8 mouse cellular contexts compared by ENCODE assay signal in genomic region chr7:16207496-16207895, GRCm38 (mm10). TPM values are rescaled to one million over a fixed set of nuclear protein-coding genes. Genes with fewer than 3 reads are reported as not detected.
A peak's percentile ranks its signal among the peaks of the same experiment; 100 is the strongest.
DNase-seq lines count a peak whose midpoint lies in the region; ATAC-seq and TF ChIP-seq lines count a peak whose summit lies in the region.

No protein-coding gene starts in this region.

- 75% methylated on average over 10 of the region's 10 CpGs for WGBS in liver, embryonic 13.5 days (ENCODE audit: insufficient replicate concordance)
- 83% methylated on average over 10 of the region's 10 CpGs for WGBS in heart, postnatal 0 days

- H3K4me2 ChIP-seq in liver, embryonic 13.5 days = no peak overlapping the region
- no peak overlapping the region for H3K4me2 ChIP-seq in heart, postnatal 0 days (ENCODE audit: low read depth, low read length)

- peaks cover 62% of the 10 kb centered on the region for H3K36me3 ChIP-seq in liver, embryonic 13.5 days
- H3K36me3 ChIP-seq in heart, postnatal 0 days (replicated peaks; ENCODE audit: control insufficient read depth, insufficient read depth, low read length) = peaks cover 58% of the 10 kb centered on the region

- H3K27ac ChIP-seq in liver, embryonic 13.5 days = no peak overlapping the region; the same call in 1 of the 2 replicates
- peak overlapping the region; percentile 15; the same call in 1 of the 2 replicates for H3K27ac ChIP-seq in heart, postnatal 0 days (ENCODE audit: low read depth)

- no peak for DNase-seq in liver, embryonic 13.5 days
- DNase-seq in liver = no peak
- peak; percentile 19 for DNase-seq in T-cell, adult 2 months (ENCODE audit: low spot score)
- DNase-seq in heart, postnatal 0 days (ENCODE audit: low spot score) = no peak
- DNase-seq in lung, postnatal 4 days = peak; percentile 59
- no peak for DNase-seq in B cell, adult 2 months
- no peak for DNase-seq in ovary, postnatal 36 days (ENCODE audit: low spot score)
- no peak for DNase-seq in ovary, adult 18-20 months (ENCODE audit: low spot score)

- H3K9me3 ChIP-seq in liver, embryonic 13.5 days (replicated peaks) = no peaks in the 10 kb centered on the region
- no peaks in the 10 kb centered on the region for H3K9me3 ChIP-seq in heart, postnatal 0 days (replicated peaks; ENCODE audit: control insufficient read depth, low read length)

- no peak for TF ChIP-seq CTCF in heart, postnatal 0 days (IDR thresholded peaks at IDR 0.05; ENCODE audit: low read depth)

- no peaks in the 10 kb centered on the region; the same call in 1 of the 2 replicates for H3K4me1 ChIP-seq in liver, embryonic 13.5 days (replicated peaks)
- no peaks in the 10 kb centered on the region for H3K4me1 ChIP-seq in heart, postnatal 0 days (ENCODE audit: control insufficient read depth, insufficient read depth)

- no peaks in the 10 kb centered on the region for H3K27me3 ChIP-seq in liver, embryonic 13.5 days
- H3K27me3 ChIP-seq in heart, postnatal 0 days (ENCODE audit: control insufficient read depth, insufficient read depth, low read length) = no peaks in the 10 kb centered on the region

- ATAC-seq in liver, embryonic 13.5 days (ENCODE audit: low read depth) = peak; percentile 34; the same call in 1 of the 2 replicates
- ATAC-seq in heart, postnatal 0 days (ENCODE audit: insufficient read depth, low read depth) = no peak

- H3K9ac ChIP-seq in liver, embryonic 13.5 days = no peak overlapping the region
- no peak overlapping the region for H3K9ac ChIP-seq in heart, postnatal 0 days (replicated peaks; ENCODE audit: low read depth, low read length)

- no peak overlapping the region for H3K4me3 ChIP-seq in liver, embryonic 13.5 days (replicated peaks)
- H3K4me3 ChIP-seq in heart, postnatal 0 days (ENCODE audit: low read depth, low read length) = no peak overlapping the region

- TF ChIP-seq EP300 in heart, postnatal 0 days (IDR thresholded peaks at IDR 0.05; ENCODE audit: low read depth) = no peak

RNA-seq across cellular contexts. Expression of gene Dhx34, which starts 14.3 kb away (rescaled TPM):
- 6.0 and 6.4 TPM in 2 replicates for polyA plus RNA-seq in liver, embryonic 13.5 days (2015; fragmentation: Nextera tagmentation; extraction: Ambion mirVana)
- 16.7 and 19.8 TPM in 2 replicates for total RNA-seq in heart, postnatal 0 days (2014; rRNA removed; ENCODE audit: low replicate concordance)
- 6.1 and 7.2 TPM in 2 replicates for polyA plus RNA-seq in heart, postnatal 0 days (2015; fragmentation: Nextera tagmentation; extraction: Ambion mirVana)

RNA-seq across cellular contexts. Expression of gene Meis3, which starts 32.6 kb away (rescaled TPM):
- polyA plus RNA-seq in liver, embryonic 13.5 days (2015; fragmentation: Nextera tagmentation; extraction: Ambion mirVana) = 2.1 and 2.3 TPM in 2 replicates
- total RNA-seq in heart, postnatal 0 days (2014; rRNA removed; ENCODE audit: low replicate concordance) = 8.1 and 9.3 TPM in 2 replicates
- 7.7 and 9.1 TPM in 2 replicates for polyA plus RNA-seq in heart, postnatal 0 days (2015; fragmentation: Nextera tagmentation; extraction: Ambion mirVana)

RNA-seq across cellular contexts. Expression of gene C5ar2, which starts 36.5 kb away (rescaled TPM):
- 0.72 and 0.77 TPM in 2 replicates for polyA plus RNA-seq in liver, embryonic 13.5 days (2015; fragmentation: Nextera tagmentation; extraction: Ambion mirVana)
- total RNA-seq in heart, postnatal 0 days (2014; rRNA removed; ENCODE audit: low replicate concordance) = 0.04 and 0.65 TPM in 2 replicates
- 0.60 and 0.67 TPM in 2 replicates for polyA plus RNA-seq in heart, postnatal 0 days (2015; fragmentation: Nextera tagmentation; extraction: Ambion mirVana)

RNA-seq across cellular contexts. Expression of gene C5ar1, which starts 51.8 kb away (rescaled TPM):
- polyA plus RNA-seq in liver, embryonic 13.5 days (2015; fragmentation: Nextera tagmentation; extraction: Ambion mirVana) = 1.4 TPM in 2 replicates
- total RNA-seq in heart, postnatal 0 days (2014; rRNA removed; ENCODE audit: low replicate concordance) = 2.0 and 3.3 TPM in 2 replicates
- polyA plus RNA-seq in heart, postnatal 0 days (2015; fragmentation: Nextera tagmentation; extraction: Ambion mirVana) = 1.9 and 2.2 TPM in 2 replicates

Comparison
In these comparisons a context has a peak if more than half of its experiments do, and no peak if none do; other contexts are left out.
1. DNase-seq: peak in T-cell, adult 2 months (single experiment) and lung, postnatal 4 days (2 of 2); none in liver, embryonic 13.5 days (single experiment), liver (single experiment), heart, postnatal 0 days (single experiment), B cell, adult 2 months (0 of 2), ovary, postnatal 36 days (single experiment) and ovary, adult 18-20 months (single experiment).